Mouse (Mus musculus): ENCODE data around the gene Rps28. TPM values are rescaled to one million over a fixed set of nuclear protein-coding genes. Genes with fewer than 3 reads are reported as not detected.

Gene Rps28
- total RNA-seq, 4 experiments from 2014 or later: 691 to 822 (median 750) TPM

- no peak for DNase-seq (ENCODE audit: low spot score)
Measured at GRCm38 (mm10) chr17:33773871-33774572, 50.3 kb downstream of the Rps28 start.

- DNase-seq (ENCODE audit: low spot score): no peak
Measured at GRCm38 (mm10) chr17:33773426-33773825, 50.9 kb downstream of the Rps28 start.

GRCm38 (mm10) chr17:33771617-33772016 lies 52.7 kb downstream of the Rps28 start:
- no peak for DNase-seq (ENCODE audit: low spot score)

Other genes starting within 250 kb of the Rps28 start
- gene Zfp414, start 195.5 kb downstream of the Rps28 start, total RNA-seq (2022): 10 to 100 TPM in 1 of 4 experiments, 1 to 10 TPM in 3; 7.0 to 11.4 (median 8.8) TPM
- gene Pram1, start 186.5 kb downstream of the Rps28 start, total RNA-seq (2022): under 1 TPM in 2 of 4 experiments, not detected in 2; 0.27 to 0.31 TPM
- gene Hnrnpm, start 137.7 kb downstream of the Rps28 start, total RNA-seq (2022): 10 to 100 TPM; 76.0 to 96.9 (median 84.0) TPM
- gene March2, start 105.9 kb downstream of the Rps28 start, total RNA-seq (2022): 100 to 1,000 TPM; 126 to 160 (median 136) TPM
- gene Rab11b, start 64.0 kb downstream of the Rps28 start, total RNA-seq (2022): 100 to 1,000 TPM; 248 to 275 (median 267) TPM
- gene Angptl4, start 42.7 kb downstream of the Rps28 start, total RNA-seq (2022): 1 to 10 TPM; 2.9 to 9.8 (median 8.3) TPM
- gene Kank3, start 14.0 kb downstream of the Rps28 start, total RNA-seq (2022): 10 to 100 TPM; 44.4 to 64.9 (median 51.3) TPM
- gene Ndufa7, start within 50 bp of the Rps28 start, total RNA-seq (2022): 100 to 1,000 TPM; 676 to 749 (median 700) TPM
- gene Cd320, start 18.5 kb upstream of the Rps28 start, total RNA-seq (2022): 10 to 100 TPM; 28.9 to 33.6 (median 33.2) TPM
- gene Gm7029, start 49.3 kb upstream of the Rps28 start, total RNA-seq (2022): not detected
- gene Kifc1, start 66.1 kb upstream of the Rps28 start, total RNA-seq (2022): 1 to 10 TPM in 1 of 4 experiments, under 1 TPM in 3; 0.31 to 1.9 (median 0.51) TPM
- gene Platr17, start 80.6 kb upstream of the Rps28 start, total RNA-seq (2022): not detected
- gene Daxx, start 84.9 kb upstream of the Rps28 start, total RNA-seq (2022): 10 to 100 TPM; 11.5 to 16.2 (median 13.7) TPM
- 100 to 1,000 TPM in 2 of 4 experiments, 10 to 100 TPM in 2; 96.8 to 113 (median 105) TPM for gene Tapbp, start 91.3 kb upstream of the Rps28 start, total RNA-seq (2022)
- gene Zbtb22, start 91.3 kb upstream of the Rps28 start, total RNA-seq (2022): 10 to 100 TPM; 18.1 to 21.0 (median 19.3) TPM
- gene Rgl2, start 105.0 kb upstream of the Rps28 start, total RNA-seq (2022): 10 to 100 TPM; 29.8 to 35.1 (median 34.1) TPM
- gene Pfdn6, start 115.8 kb upstream of the Rps28 start, total RNA-seq (2022): 10 to 100 TPM; 62.7 to 82.9 (median 71.1) TPM
- gene Wdr46, start 116.1 kb upstream of the Rps28 start, total RNA-seq (2022): 10 to 100 TPM; 10.1 to 12.8 (median 11.6) TPM
- 1 to 10 TPM in 3 of 4 experiments, under 1 TPM in 1; 0.89 to 2.6 (median 1.6) TPM for gene B3galt4, start 126.9 kb upstream of the Rps28 start, total RNA-seq (2022)
- 10 to 100 TPM; 35.6 to 45.0 (median 41.6) TPM for gene Vps52, start 131.2 kb upstream of the Rps28 start, total RNA-seq (2022)
- gene Rps18, start 131.4 kb upstream of the Rps28 start, total RNA-seq (2022): 100 to 1,000 TPM; 373 to 430 (median 408) TPM
- 100 to 1,000 TPM; 111 to 163 (median 123) TPM for gene H2-K1, start 175.8 kb upstream of the Rps28 start, total RNA-seq (2022)
- 10 to 100 TPM; 11.9 to 18.1 (median 14.1) TPM for gene Ring1, start 200.1 kb upstream of the Rps28 start, total RNA-seq (2022)
- 100 to 1,000 TPM; 134 to 149 (median 137) TPM for gene H2-Ke6, start 203.5 kb upstream of the Rps28 start, total RNA-seq (2022)
- gene Slc39a7, start 207.1 kb upstream of the Rps28 start, total RNA-seq (2022): 10 to 100 TPM; 64.1 to 79.1 (median 73.2) TPM
- 10 to 100 TPM; 33.4 to 46.3 (median 42.3) TPM for gene Rxrb, start 207.2 kb upstream of the Rps28 start, total RNA-seq (2022)
- gene Col11a2, start 214.9 kb upstream of the Rps28 start, total RNA-seq (2022): 1 to 10 TPM in 3 of 4 experiments, under 1 TPM in 1; 0.87 to 1.3 (median 1.2) TPM